Mouse (Mus musculus) limb, embryonic 10.5 days (tissue): ENCODE data around the gene Pja2. TPM values are rescaled to one million over a fixed set of nuclear protein-coding genes. Genes with fewer than 3 reads are reported as not detected.
"Not testable (repeated sequence)": the region's sequence is repeated elsewhere in the genome, so short reads cannot be mapped to it uniquely, and the experiment has no call there.

ENCODE experiments used
- DNase-seq: peaks from one replicate; pipeline ENCODE4 v3.0.0-alpha.2; 2017; ENCODE audit warnings: low spot score
- H3K27ac ChIP-seq: fragments of 300-500 bp; sonication (generic); 2 replicates; pipeline ENCODE4 v1.5.1; 2016; ENCODE audit warnings: mild to moderate bottlenecking
- H3K27me3 ChIP-seq: fragments of 300-500 bp; sonication (generic); 2 replicates; pipeline ENCODE4 v1.6.1; 2016; ENCODE audit warnings: low read depth, mild to moderate bottlenecking; ENCODE audit not compliant: poor library complexity, severe bottlenecking
- H3K36me3 ChIP-seq: fragments of 300-500 bp; sonication (generic); 2 replicates; pipeline ENCODE4 v1.6.1; 2016; ENCODE audit warnings: mild to moderate bottlenecking, moderate library complexity
- H3K4me1 ChIP-seq: fragments of 300-500 bp; sonication (generic); 2 replicates; pipeline ENCODE4 v1.6.1; 2016
- H3K4me3 ChIP-seq: fragments of 300-500 bp; sonication (generic); 2 replicates; pipeline ENCODE4 v1.5.1; 2016; ENCODE audit warnings: mild to moderate bottlenecking, moderate library complexity
- H3K9me3 ChIP-seq: fragments of 300-500 bp; sonication (generic); replicated peaks from 2 replicates; pipeline ENCODE4 v1.6.1; 2016; ENCODE audit warnings: mild to moderate bottlenecking
- WGBS: fragments of 180-500 bp; shearing (Covaris S2); methylation state at CpG from one replicate; pipeline ENCODE4 v1.1.7; 2016; 5-methylcytosine and 5-hydroxymethylcytosine counted together
- microRNA-seq: library from miRNA; unstranded; fragments of <30 nt; microRNA quantifications from one replicate; pipeline ENCODE4, GENCODE M21; 2017
- polyA plus RNA-seq: library from polyadenylated mRNA; unstranded; fragments of >200 nt; fragmentation: Nextera tagmentation; extraction: Ambion mirVana; gene quantifications from 2 replicates; pipeline ENCODE4 v1.2.1, GENCODE M21; 2016

The Pja2 gene
- polyA plus RNA-seq, 1 experiment from 2014 or later = 59.2 TPM

- no peak for DNase-seq
- 94% methylated on average over 10 of the region's 10 CpGs for WGBS
- no peak overlapping the region for H3K4me3 ChIP-seq
- peaks cover 12% of the 10 kb centered on the region for H3K36me3 ChIP-seq
- no peaks in the 10 kb centered on the region for H3K4me1 ChIP-seq
- H3K9me3 ChIP-seq = no peaks in the 10 kb centered on the region
- no peak overlapping the region for H3K27ac ChIP-seq
- no peaks in the 10 kb centered on the region for H3K27me3 ChIP-seq
These were observed 57.2 kb downstream of the Pja2 start for GRCm38 (mm10) chr17:64274341-64275105.

GRCm38 (mm10) chr17:64260571-64260970 is 71.1 kb downstream of the Pja2 start:
- H3K4me1 ChIP-seq = no peaks in the 10 kb centered on the region
- H3K4me3 ChIP-seq = no peak overlapping the region
- no peaks in the 10 kb centered on the region for H3K9me3 ChIP-seq
- no peaks in the 10 kb centered on the region for H3K27me3 ChIP-seq
- WGBS = 82% methylated on average over 1 of the region's 1 CpGs
- no peaks in the 10 kb centered on the region for H3K36me3 ChIP-seq
- no peak overlapping the region for H3K27ac ChIP-seq
- DNase-seq = no peak

- H3K27me3 ChIP-seq = no peaks in the 10 kb centered on the region
- WGBS = 88% methylated on average over 3 of the region's 3 CpGs
- no peaks in the 10 kb centered on the region for H3K9me3 ChIP-seq
- H3K4me3 ChIP-seq = no peak overlapping the region
- no peak for DNase-seq
- no peak overlapping the region for H3K27ac ChIP-seq
- H3K36me3 ChIP-seq = no peaks in the 10 kb centered on the region
- peaks cover under 1% of the 10 kb centered on the region; the same call in 1 of the 2 replicates for H3K4me1 ChIP-seq
These were observed 83.5 kb downstream of the Pja2 start for GRCm38 (mm10) chr17:64248246-64248645.

GRCm38 (mm10) chr17:64242898-64243297 is 88.8 kb downstream of the Pja2 start:
- no peaks in the 10 kb centered on the region for H3K27me3 ChIP-seq
- H3K27ac ChIP-seq = 0 out of 2 replicates have a peak overlapping the region, but pooled peaks have one; percentile 9
- 66% methylated on average over 12 of the region's 12 CpGs for WGBS
- no peak for DNase-seq
- H3K4me3 ChIP-seq = no peak overlapping the region
- H3K9me3 ChIP-seq = no peaks in the 10 kb centered on the region
- no peaks in the 10 kb centered on the region for H3K36me3 ChIP-seq
- peaks cover 11% of the 10 kb centered on the region for H3K4me1 ChIP-seq

- Histone ChIP-seq H3K9me3 (no peaks in the 10 kb centered on the region), H3K27ac (0 out of 2 replicates have a peak overlapping the region, but pooled peaks have one; percentile 9)
These were observed 89.3 kb downstream of the Pja2 start for GRCm38 (mm10) chr17:64242310-64242859.

GRCm38 (mm10) chr17:64241544-64242292 is 90.0 kb downstream of the Pja2 start:
- H3K36me3 ChIP-seq = no peaks in the 10 kb centered on the region
- no peak for DNase-seq
- no peak overlapping the region for H3K27ac ChIP-seq
- 73% methylated on average over 11 of the region's 11 CpGs for WGBS
- H3K27me3 ChIP-seq = no peaks in the 10 kb centered on the region
- no peak overlapping the region for H3K4me3 ChIP-seq
- no peaks in the 10 kb centered on the region for H3K9me3 ChIP-seq
- H3K4me1 ChIP-seq = peaks cover 11% of the 10 kb centered on the region

More at GRCm38 (mm10) chr17:64242310-64242859, 89.3 kb downstream of the Pja2 start:
- Histone ChIP-seq H3K27me3 (no peaks in the 10 kb centered on the region), H3K4me3 (no peak overlapping the region), H3K36me3 (no peaks in the 10 kb centered on the region), H3K4me1 (peaks cover 11% of the 10 kb centered on the region)
- no peak for DNase-seq
- WGBS = 43% methylated on average over 9 of the region's 9 CpGs

GRCm38 (mm10) chr17:64232134-64232533 is 99.6 kb downstream of the Pja2 start:
- Histone ChIP-seq H3K4me3 (no peak overlapping the region), H3K27ac (no peak overlapping the region), H3K36me3 (no peaks in the 10 kb centered on the region), H3K4me1 (no peaks in the 10 kb centered on the region), H3K27me3 (no peaks in the 10 kb centered on the region), H3K9me3 (no peaks in the 10 kb centered on the region)
- no peak for DNase-seq
- 85% methylated on average over 4 of the region's 4 CpGs for WGBS

- DNase-seq, H3K4me1 ChIP-seq, H3K27me3 ChIP-seq, H3K9me3 ChIP-seq, H3K36me3 ChIP-seq, H3K27ac ChIP-seq, H3K4me3 ChIP-seq: not testable (repeated sequence)
- WGBS = 94% methylated on average over 4 of the region's 4 CpGs
These were observed 100.1 kb downstream of the Pja2 start for GRCm38 (mm10) chr17:64231637-64232036.

GRCm38 (mm10) chr17:64231172-64231571 is 100.5 kb downstream of the Pja2 start:
- DNase-seq = no peak
- Histone ChIP-seq H3K9me3 (no peaks in the 10 kb centered on the region), H3K4me1 (no peaks in the 10 kb centered on the region), H3K27me3 (no peaks in the 10 kb centered on the region), H3K36me3 (no peaks in the 10 kb centered on the region), H3K27ac (no peak overlapping the region), H3K4me3 (no peak overlapping the region)
- WGBS = 75% methylated on average over 8 of the region's 8 CpGs

Small RNA genes lying within 50 kb of the gene (microRNA-seq; reads per million reads assigned to microRNA genes)
- gene Gm24194 = not detected
